Mouse (Mus musculus) bone marrow, adult 2 months (tissue): ENCODE results near the gene Ssr4. TPM values are rescaled to one million over a fixed set of nuclear protein-coding genes. Genes with fewer than 3 reads are reported as not detected.

ENCODE experiments used
- H3K27ac ChIP-seq: fragments of 200-500 bp; 2 replicates; pipeline ENCODE4 v1.5.1; 2012; ENCODE audit warnings: low read depth, mild to moderate bottlenecking, control low read depth, inconsistent platforms, low read length; ENCODE audit not compliant: control insufficient read depth, poor library complexity, insufficient read depth
- H3K4me1 ChIP-seq: fragments of 200-500 bp; 2 replicates; pipeline ENCODE4 v1.6.1; 2011; ENCODE audit warnings: low read length; ENCODE audit not compliant: control insufficient read depth, insufficient read depth
- H3K4me3 ChIP-seq: fragments of 200-500 bp; replicated peaks from 2 replicates; pipeline ENCODE3; 2011; ENCODE audit warnings: mild to moderate bottlenecking, low read depth, low read length, control low read depth; ENCODE audit not compliant: control insufficient read depth
- CTCF ChIP-seq: fragments of 200-500 bp; IDR thresholded peaks from 2 replicates; pipeline ENCODE4 v1.5.1; 2011; ENCODE audit warnings: low read length, control low read depth; ENCODE audit not compliant: control insufficient read depth, insufficient read depth
- POLR2A ChIP-seq: fragments of 200-500 bp; IDR thresholded peaks from 2 replicates; pipeline ENCODE4 v1.6.1; 2011; ENCODE audit warnings: low read depth, mild to moderate bottlenecking, control low read depth, low read length, borderline replicate concordance; ENCODE audit not compliant: control insufficient read depth
- WGBS: fragments of 180-500 bp; shearing (Covaris S2); methylation state at CpG from one replicate; pipeline ENCODE4 v1.1.7; 2018; 5-methylcytosine and 5-hydroxymethylcytosine counted together
- polyA plus RNA-seq: library from polyadenylated mRNA; stranded (reverse); fragments of >200 nt; gene quantifications from 2 replicates; pipeline ENCODE4 v1.2.4, GENCODE M21; 2011; ENCODE audit warnings: low replicate concordance; ENCODE audit not compliant: missing spikeins, insufficient read depth, insufficient read length

Ssr4 gene
- polyA plus RNA-seq, 1 experiment = 107 TPM

GRCm38 (mm10) chrX:73765311-73765710 is 21.5 kb upstream of the Ssr4 start:
- H3K4me1 ChIP-seq = peaks cover 6% of the 10 kb centered on the region
- no peak overlapping the region for H3K4me3 ChIP-seq
- no peak overlapping the region for H3K27ac ChIP-seq
- WGBS = 45% methylated on average over 1 of the region's 1 CpGs
- no peak for TF ChIP-seq POLR2A
- no peak for TF ChIP-seq CTCF

DNA sequence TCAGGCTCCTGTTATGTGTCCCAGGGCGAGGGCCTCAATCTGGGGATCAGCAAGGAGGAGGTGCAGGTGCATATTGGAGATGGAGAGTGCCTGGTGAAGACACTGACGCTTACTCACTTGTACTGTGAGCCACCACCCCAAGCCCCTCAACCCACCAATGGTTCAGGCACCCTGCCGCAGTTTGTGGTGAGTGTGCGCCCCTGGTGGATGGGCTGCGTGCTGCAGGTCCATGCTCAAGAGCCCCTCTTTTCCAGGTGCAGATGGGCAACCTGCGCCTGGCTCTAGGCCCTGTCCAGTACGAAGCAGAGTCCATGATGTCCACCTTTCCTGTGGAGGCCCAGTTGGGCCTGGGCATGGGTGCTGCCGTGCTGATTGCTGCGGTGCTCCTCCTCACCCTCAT is 19.6 kb upstream of the Ssr4 start:
- Histone ChIP-seq H3K4me3 (no peak overlapping the region), H3K27ac (no peak overlapping the region), H3K4me1 (peaks cover 6% of the 10 kb centered on the region)
- 71% methylated on average over 9 of the region's 9 CpGs for WGBS
- TF ChIP-seq POLR2A (no peak), CTCF (peak; percentile 48; the same call in 1 of the 2 replicates)

GRCm38 (mm10) chrX:73774168-73774760 is 12.6 kb upstream of the Ssr4 start, which contains the start of gene Srpk3:
TSS of gene Srpk3 (plus strand) at chrX:73774405.
- no peak for TF ChIP-seq CTCF
- TF ChIP-seq POLR2A = peak; percentile 48; the same call in 1 of the 2 replicates
- H3K4me3 ChIP-seq = peak within 1 kb of the TSS; percentile 52
- WGBS = 29% methylated on average over 9 of the region's 9 CpGs
- no peaks in the 10 kb centered on the region; the same call in 1 of the 2 replicates for H3K4me1 ChIP-seq
- H3K27ac ChIP-seq = peak within 1 kb of the TSS; percentile 71

- peak overlapping the region; percentile 71 for H3K27ac ChIP-seq
- H3K4me1 ChIP-seq = no peaks in the 10 kb centered on the region; the same call in 1 of the 2 replicates
- 73% methylated on average over 10 of the region's 10 CpGs for WGBS
- peak overlapping the region; percentile 52 for H3K4me3 ChIP-seq
- TF ChIP-seq POLR2A (no peak), CTCF (no peak)
Measured at GRCm38 (mm10) chrX:73774802-73775483, 11.9 kb upstream of the Ssr4 start.

- WGBS = 78% methylated on average over 3 of the region's 3 CpGs
- no peaks in the 10 kb centered on the region; the same call in 1 of the 2 replicates for H3K4me1 ChIP-seq
- 0 out of 2 replicates have a peak overlapping the region, but pooled peaks have one; percentile 29 for H3K27ac ChIP-seq
- no peak for TF ChIP-seq CTCF
- no peak for TF ChIP-seq POLR2A
- H3K4me3 ChIP-seq = no peak overlapping the region
Measured at GRCm38 (mm10) chrX:73782227-73782626, 4.6 kb upstream of the Ssr4 start.

GRCm38 (mm10) chrX:73785666-73786065 is 1.2 kb upstream of the Ssr4 start:
- Histone ChIP-seq H3K4me1 (no peaks in the 10 kb centered on the region; the same call in 1 of the 2 replicates), H3K27ac (no peak overlapping the region; the same call in 1 of the 2 replicates), H3K4me3 (peak overlapping the region; percentile 87)
- TF ChIP-seq POLR2A = no peak
- TF ChIP-seq CTCF = no peak

DNA sequence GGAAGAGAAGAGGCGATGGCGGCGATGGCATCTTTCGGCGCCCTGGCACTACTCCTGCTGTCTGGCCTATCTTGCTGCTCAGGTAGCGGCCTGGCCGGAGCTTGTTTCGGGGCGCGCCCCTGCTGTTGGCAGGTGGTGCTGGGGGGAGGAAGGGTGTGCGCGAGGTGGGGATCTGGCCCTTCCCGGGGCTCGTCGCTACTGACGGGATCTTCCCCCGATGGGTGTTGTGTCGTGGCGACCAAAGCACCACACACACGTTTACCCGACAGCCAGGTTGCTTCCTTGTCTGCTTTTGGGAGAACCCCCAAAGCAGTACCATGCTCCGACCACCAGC is 364 bp downstream of the Ssr4 start:
- 14% methylated on average over 18 of the region's 22 CpGs for WGBS
- Histone ChIP-seq H3K4me3 (peak overlapping the region; percentile 87), H3K4me1 (no peaks in the 10 kb centered on the region; the same call in 1 of the 2 replicates), H3K27ac (peak overlapping the region; percentile 92)
- TF ChIP-seq POLR2A = no peak
- no peak for TF ChIP-seq CTCF

GRCm38 (mm10) chrX:73788501-73788900 is 1.7 kb downstream of the Ssr4 start:
- Histone ChIP-seq H3K27ac (no peak overlapping the region), H3K4me1 (no peaks in the 10 kb centered on the region), H3K4me3 (no peak overlapping the region)
- TF ChIP-seq POLR2A (no peak), CTCF (no peak)
- WGBS = 72% methylated on average over 1 of the region's 1 CpGs

- no peak overlapping the region for H3K4me3 ChIP-seq
Measured at GRCm38 (mm10) chrX:73793039-73793438, 6.2 kb downstream of the Ssr4 start.

More at GRCm38 (mm10) chrX:73793039-73793438, 6.2 kb downstream of the Ssr4 start:
- TF ChIP-seq POLR2A (no peak), CTCF (no peak)
- no peaks in the 10 kb centered on the region for H3K4me1 ChIP-seq
- H3K27ac ChIP-seq = no peak overlapping the region
